Mouse (Mus musculus): Measurements from ENCODE around the gene 1700125H20Rik.
"Not testable (repeated sequence)": the region's sequence is repeated elsewhere in the genome, so short reads cannot be mapped to it uniquely, and the experiment has no call there.

The 1700125H20Rik gene

GRCm38 (mm10) chr11:85170058-85170740, at the start of gene 1700125H20Rik:
1700125H20Rik (plus strand) TSS chr11:85170404.
- DNase-seq (ENCODE audit: low spot score in 2 of 2) = peak; percentile 83 to 90

DNA sequence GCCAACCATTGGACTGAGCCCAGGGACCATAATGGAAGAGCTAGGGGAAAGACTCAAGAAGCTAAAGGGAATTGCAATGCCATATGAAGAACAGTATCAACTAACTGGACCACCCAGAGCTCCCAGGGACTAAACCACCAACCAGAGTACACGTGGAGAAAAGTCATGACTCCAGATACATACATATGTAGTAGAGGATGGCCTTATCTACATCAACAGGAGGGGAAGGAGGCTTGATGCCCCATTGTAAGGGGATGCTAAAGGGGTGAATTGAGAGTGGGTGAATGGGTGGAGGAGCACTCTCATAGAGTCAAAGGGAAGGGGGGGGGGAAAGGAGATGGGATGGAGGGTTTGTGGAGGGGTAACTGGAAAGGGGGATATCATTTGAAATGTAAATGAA, 48.1 kb upstream of the 1700125H20Rik start:
- DNase-seq (ENCODE audit: low spot score in 2 of 2) = no peak

DNA sequence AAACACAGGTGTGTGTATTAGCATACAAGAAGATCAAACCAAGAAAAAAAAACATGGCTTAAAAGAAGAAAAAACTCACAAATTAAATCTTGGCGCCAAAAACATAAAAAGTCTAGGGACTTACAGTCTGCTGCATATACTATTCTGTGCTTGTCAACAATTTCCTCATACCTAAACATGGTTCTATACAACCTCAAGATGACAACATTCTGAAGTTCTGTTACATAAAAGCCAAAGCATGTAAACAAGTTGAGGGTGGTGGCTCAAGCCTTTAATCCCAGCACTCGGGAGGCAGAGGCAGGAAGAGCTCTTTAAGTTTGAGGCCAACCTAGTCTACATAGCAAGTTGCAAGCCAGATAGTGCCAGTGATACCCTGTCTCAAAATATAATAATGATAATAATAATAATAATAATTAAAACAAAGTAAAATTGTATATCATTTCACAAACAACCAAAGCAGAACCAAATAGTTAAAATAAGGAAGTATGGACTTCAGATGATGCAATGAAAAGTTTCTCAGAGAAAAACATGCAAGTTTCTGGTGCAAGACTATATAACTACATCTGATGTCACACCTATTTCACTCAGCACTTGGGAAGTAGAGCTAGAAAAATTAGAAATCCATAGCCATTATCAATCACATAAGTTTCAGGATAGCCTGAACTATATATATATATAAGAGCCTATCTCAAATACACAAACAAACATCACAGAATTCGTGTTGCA, 46.8 kb upstream of the 1700125H20Rik start:
- no peak for DNase-seq (ENCODE audit: low spot score in 2 of 2)

- no peak for DNase-seq (ENCODE audit: low spot score in 2 of 2)
These were observed 43.7 kb upstream of the 1700125H20Rik start for GRCm38 (mm10) chr11:85126257-85127102.

- no peak for DNase-seq (ENCODE audit: low spot score in 2 of 2)
These were observed 41.3 kb upstream of the 1700125H20Rik start for GRCm38 (mm10) chr11:85128883-85129282.

DNA sequence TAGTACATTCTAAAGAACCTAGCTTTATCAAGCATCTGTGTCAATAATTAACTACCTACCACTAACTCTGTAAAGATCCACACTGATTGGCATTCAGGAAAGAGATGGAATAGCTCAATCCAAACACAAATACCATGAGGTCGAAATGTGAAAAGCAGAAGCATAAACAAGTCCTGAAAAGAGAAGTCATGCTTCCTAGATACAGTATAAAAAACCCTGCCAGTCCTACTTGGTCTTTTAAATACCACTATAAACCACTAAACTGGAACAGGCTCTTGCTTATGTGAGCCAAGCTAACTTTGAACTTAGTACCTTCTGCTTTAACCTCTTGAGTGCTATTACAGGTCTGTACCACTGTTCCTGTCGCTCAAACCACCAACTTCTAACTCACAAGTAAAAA, 38.7 kb upstream of the 1700125H20Rik start:
- no peak for DNase-seq (ENCODE audit: low spot score in 2 of 2)

GRCm38 (mm10) chr11:85138776-85139474, 31.3 kb upstream of the 1700125H20Rik start:
- peak in 1 of 2 experiments; percentile 11 for DNase-seq (ENCODE audit: low spot score in 2 of 2)

DNA sequence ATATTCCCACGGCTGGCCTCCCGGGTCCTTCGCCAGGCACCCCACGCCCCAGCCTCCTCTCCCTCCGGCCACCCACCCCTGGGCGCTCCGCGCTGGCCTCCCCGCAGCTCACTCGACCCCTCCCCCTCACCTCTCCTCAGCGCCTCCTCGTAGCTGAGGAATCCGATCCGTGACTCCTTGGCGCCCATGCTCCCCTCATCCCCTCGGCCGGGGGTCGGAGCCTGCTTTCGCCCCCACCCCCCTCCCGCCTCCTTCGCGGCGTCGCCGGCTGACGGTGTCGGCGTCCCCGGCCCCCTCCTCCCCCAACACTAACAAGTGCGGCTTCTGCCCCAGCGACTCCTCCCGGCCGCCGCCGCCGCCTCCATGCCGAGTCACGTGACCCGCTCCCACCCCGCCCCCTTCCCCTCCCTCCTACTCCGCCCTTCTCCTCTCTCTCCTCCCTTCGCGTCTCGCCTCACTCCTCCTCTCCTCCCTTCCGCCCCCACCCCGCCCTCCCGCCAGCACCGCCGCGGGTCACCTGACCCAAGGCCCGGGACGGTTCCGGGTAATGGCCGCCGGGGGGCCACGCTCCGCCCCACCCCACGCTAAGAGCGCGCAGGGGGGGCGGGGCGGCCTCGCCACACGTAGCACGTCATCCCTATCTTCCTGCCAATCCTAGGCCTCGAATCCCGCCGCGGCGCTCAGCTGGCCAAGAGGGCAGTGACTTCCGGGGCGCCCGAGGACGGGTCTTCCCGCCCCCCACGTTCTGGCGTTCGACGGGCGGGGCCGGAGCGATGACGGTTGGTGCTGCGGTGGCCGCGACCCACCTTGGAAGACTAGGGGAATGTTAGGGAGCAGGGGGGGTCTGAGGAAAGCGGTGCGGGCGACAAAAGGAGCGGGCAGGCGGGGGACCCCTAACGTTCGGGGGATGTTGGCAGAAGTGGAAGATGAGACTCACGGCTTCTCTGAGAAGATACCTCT, 30.3 kb upstream of the 1700125H20Rik start, which contains the start of gene Usp32:
Gene Usp32 (minus strand): TSS at position 581 of the 960 bp plus-strand sequence.
- peak; percentile 91 to 96 for DNase-seq (ENCODE audit: low spot score in 2 of 2)

DNA sequence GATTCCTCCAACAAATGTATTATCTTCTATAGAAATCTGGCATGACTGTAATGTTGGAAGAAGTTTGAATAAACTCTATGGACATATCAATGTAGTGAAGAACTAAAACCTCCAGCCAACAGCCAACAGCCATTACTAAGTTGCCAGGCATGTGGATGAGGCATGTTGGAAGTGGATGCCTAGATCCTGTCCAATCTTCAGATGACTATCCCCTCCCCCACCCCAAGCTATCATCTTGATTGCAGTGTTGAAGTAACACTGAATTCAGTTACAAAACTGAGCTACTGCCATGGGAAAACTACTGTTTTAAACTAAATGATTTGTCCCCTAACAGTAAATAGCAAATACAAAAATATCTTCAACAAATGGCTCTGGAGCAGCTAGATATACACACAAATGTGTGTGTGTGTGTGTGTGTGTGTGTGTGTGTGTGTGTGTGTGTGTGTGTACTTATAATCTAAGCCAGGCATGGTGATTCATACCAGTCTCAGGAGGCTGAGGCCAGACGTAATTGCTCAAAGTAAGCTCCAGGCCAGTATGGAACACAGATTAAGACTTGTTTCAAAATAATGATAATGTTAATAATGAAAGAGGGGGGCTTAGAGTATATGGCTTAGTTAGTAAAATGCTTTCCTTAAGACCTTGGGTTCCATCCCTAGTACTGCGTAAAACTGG, 17.8 kb upstream of the 1700125H20Rik start:
- no peak for DNase-seq (ENCODE audit: low spot score in 2 of 2)

- no peak for DNase-seq (ENCODE audit: low spot score in 2 of 2)
These were observed 12.9 kb upstream of the 1700125H20Rik start for GRCm38 (mm10) chr11:85157301-85157700.

DNA sequence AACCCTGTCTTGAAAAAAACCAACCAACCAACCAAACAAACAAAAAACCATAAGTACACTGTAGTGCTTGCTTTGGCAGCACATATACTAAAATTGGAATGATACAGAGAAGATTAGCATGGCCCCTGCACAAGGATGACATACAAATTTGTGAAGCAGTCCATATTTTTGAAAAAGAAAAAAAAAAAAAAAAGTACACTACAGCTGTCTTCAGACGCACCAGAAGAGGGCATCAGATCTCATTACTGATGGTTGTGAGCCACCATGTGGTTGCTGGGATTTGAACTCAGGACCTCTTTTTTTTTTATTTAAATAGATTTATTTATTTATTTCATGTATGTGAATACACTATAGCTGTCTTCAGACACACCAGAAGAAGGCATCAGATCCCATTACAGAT, 7.2 kb upstream of the 1700125H20Rik start:
- DNase-seq (ENCODE audit: low spot score in 2 of 2) = not testable (repeated sequence)

- DNase-seq (ENCODE audit: low spot score in 2 of 2) = no peak
These were observed 5.8 kb upstream of the 1700125H20Rik start for GRCm38 (mm10) chr11:85164371-85164770.

DNA sequence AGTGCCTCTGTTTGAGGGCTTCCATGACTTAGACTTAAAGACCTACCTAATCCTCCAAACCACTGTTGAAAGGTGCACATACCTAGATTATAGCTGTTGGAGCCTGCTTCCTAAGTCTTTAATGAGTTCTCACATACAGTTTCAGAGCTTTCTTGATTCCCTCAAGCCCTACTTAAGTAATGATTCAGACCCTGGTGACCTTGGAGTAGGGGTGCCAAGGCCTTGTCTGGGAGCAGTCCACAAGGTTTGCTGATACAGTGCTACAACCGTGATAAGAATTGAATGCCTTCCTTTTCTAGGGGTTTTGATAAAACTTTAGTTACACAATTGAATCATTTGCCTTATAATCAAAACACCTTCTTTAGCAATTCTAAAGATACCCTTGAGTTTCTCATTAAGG, 2.7 kb upstream of the 1700125H20Rik start:
- no peak for DNase-seq (ENCODE audit: low spot score in 2 of 2)

DNA sequence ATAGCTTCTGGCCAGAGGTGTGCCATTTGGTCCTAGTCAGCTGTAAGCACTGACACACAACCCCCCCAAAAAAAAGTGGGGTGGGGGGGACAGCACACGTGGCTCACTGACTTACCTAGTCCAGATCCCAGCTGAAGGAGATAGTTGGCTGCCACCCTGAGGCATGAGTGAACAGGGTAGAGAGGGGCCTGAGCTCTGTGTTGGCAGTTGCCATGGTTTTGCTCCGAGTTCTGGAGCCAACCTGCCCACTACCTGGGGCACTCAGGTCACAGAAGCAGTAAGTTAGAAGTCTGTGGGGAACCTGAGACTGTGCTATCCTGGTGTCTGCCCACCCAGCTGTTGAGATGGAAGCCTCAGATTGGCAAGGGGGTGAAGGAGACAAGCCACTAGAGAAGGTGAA, 629 bp downstream of the 1700125H20Rik start:
- no peak for DNase-seq (ENCODE audit: low spot score in 2 of 2)

- no peak for DNase-seq (ENCODE audit: low spot score in 2 of 2)
These were observed 5.7 kb downstream of the 1700125H20Rik start for GRCm38 (mm10) chr11:85175941-85176340.

DNA sequence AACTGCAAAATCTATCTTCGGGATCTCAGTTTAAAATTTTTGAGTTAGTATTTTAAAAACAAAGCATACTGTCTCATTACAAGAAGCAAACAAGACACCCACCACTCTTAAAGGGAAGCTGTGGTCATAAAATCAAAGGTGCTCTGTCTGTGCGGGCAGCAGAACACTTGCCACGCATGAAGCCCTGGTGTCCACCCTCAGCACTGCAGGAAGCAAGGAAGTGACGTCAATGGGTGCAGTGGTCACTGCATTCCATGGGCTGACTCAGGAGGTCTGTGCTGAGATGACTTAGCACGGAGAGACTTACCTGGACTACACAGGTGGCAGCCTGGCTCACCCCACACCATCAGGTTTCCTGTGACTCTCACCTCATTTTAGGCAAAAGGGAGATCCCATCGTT, 7.6 kb downstream of the 1700125H20Rik start:
- no peak for DNase-seq (ENCODE audit: low spot score in 2 of 2)

DNA sequence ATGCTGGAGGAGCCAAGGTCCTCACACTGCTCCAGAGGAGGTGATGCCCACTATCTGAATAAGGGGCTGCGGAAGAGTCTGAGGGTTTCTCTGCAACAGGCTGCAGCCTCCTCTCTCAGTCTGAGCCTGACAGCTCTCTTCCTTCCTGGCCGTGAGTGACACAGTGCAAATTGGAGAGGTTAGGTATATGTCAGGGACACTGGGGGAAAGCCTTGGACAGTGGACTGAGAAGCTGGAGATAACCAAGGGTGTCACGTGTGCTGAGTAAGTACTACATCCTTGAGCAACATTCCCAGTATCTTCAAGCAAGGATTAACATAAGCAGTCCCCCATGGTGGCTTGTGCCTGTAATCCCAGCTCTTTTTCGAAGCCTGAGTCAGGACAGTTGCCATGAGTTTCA, 8.2 kb downstream of the 1700125H20Rik start:
- no peak for DNase-seq (ENCODE audit: low spot score in 2 of 2)

DNA sequence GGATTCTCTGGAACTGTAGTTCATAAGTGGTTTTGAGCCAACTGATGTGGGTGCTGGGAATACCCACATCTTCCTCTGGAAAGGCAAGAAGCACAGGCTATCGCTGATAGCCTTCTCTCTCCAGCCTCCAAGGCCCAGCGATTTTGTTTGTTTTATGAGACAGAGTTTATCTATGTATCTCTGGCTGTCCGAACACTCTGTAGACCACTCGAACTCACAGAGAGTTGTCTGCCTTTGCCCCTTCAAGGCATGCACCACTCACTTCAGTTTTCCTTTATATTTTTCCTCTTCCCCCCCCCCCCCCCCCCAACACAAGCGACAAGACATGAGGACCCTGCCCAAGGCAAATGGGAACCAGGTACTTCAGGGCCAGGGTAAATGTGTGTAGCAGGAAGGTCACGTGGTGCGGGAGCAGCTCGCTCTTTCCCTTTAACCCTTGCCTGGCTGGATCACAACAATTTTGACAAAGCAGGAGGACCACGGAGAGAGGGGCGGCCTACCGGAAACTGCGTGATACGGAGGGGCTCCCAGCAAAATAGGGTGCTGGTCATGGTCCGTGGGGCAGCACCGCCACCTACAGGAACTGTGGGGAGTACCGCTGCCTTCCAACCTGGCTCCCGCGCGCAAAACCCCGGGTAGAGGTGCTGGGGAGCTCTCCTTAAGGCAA, 12.5 kb downstream of the 1700125H20Rik start:
- DNase-seq (ENCODE audit: low spot score in 2 of 2) = peak; percentile 56 to 58

DNA sequence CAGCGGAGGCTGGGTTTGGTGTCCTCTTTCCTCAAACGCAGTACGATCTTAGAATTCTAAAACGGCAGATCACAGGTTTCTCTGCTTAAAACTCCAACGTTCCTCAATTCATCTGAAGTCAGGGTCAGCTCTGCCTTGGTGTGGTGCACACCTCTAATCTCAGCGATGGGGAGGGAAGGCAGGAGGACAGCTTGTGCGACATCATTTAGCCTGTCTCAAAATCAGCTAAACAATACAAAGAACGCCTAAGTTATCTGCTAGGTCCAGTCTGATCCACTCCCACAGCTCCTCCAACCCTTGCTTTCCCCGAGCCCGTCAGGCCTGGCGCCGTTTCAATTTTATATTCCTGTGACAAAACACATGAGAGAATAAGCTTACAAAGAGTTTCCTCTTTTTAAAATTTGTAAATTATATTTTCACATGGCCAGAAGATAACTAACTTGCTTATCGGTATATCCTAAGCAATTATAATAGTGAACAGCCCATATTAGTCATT, 13.1 kb downstream of the 1700125H20Rik start:
- DNase-seq (ENCODE audit: low spot score in 2 of 2) = no peak

Measured in urinary bladder, postnatal 36 days (tissue).